Mouse (Mus musculus): Measurements from ENCODE around the gene Itgb3.
"Not testable (repeated sequence)": the region's sequence is repeated elsewhere in the genome, so short reads cannot be mapped to it uniquely, and the experiment has no call there.

Gene Itgb3
- long read RNA-seq, experiment 1, partial matches to known transcripts = 3 of 3 reads
- long read RNA-seq, experiment 1, other reads (novel, unspliced or antisense) = 0 of 3 reads
- long read RNA-seq, experiment 2, partial matches to known transcripts = 2 of 2 reads
- long read RNA-seq, experiment 2, other reads (novel, unspliced or antisense) = 0 of 2 reads

DNA sequence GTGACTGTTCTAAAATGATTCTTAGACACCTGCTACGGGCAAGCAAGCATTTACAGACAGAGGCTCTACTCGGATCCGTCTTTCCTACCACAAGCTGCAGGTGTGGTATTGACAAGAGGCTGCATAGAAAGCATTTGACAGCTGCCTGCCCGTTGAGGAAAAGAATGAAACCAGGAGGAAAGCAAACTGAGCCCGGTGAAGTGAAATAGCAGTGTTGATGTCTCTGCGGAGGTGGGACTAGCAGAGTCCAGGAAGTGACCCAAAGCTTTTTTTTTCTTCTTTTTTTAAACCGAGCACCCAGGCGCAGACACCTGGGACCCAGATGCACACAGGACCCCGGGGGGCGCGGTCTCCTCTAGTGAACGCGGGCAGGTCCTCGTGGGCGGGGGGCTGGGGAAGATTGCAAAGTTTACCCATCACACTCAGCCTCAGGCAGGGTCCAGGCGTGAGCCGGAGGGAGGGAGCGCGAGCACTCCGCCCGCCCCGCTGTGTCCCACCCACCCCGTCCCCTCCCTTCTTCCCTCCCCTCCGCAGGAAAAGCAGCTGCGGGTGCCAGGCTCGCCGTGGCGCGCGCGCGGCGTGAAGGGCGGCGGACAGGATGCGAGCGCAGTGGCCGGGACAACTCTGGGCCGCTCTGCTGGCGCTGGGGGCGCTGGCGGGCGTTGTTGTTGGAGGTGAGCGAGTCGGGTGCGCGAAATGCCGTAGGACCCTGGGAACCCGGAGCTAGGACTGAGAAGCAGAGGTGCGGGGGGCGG lies at the start of gene Itgb3:
Gene Itgb3 (plus strand): TSS at position 510 of the 755 bp plus-strand sequence.
- intact Hi-C loops (cut with DNase I) = no loop called here

DNA sequence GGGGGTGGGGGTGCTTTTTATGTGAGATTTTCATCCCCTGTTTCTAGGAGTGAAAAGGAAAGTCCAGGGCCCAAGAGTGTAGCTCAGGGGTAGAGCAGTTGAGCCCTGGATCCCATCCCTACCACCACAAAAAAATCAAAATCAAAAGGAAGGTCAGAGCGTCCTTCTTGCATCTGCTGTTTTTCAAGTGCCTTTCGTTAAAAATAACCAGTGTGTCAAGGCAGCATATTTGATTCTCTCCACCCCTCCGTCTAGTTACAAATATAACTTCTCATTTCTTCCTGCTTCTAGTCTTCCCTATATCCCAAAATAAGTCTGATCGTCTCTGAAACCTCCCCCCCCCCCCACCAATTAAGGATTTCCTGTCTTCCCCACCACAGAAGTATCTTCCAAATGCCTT lies 49.7 kb upstream of the Itgb3 start:
- intact Hi-C loops (cut with DNase I) = no loop called here

- intact Hi-C loops (cut with DNase I) = no loop called here
These were observed 49.0 kb upstream of the Itgb3 start for GRCm38 (mm10) chr11:104558651-104559403.

- intact Hi-C loops (cut with DNase I) = no loop called here
These were observed 46.8 kb upstream of the Itgb3 start for GRCm38 (mm10) chr11:104560971-104561370.

GRCm38 (mm10) chr11:104563496-104563895 lies 44.3 kb upstream of the Itgb3 start:
- intact Hi-C loops (cut with DNase I) = no loop called here

GRCm38 (mm10) chr11:104565172-104565571 lies 42.6 kb upstream of the Itgb3 start:
- intact Hi-C loops (cut with DNase I) = no loop called here

GRCm38 (mm10) chr11:104566097-104566496 lies 41.7 kb upstream of the Itgb3 start:
- intact Hi-C loops (cut with DNase I) = no loop called here

- intact Hi-C loops (cut with DNase I) = no loop called here
These were observed 41.0 kb upstream of the Itgb3 start for GRCm38 (mm10) chr11:104566796-104567195.

GRCm38 (mm10) chr11:104567736-104568135 lies 40.1 kb upstream of the Itgb3 start:
- intact Hi-C loops (cut with DNase I) = no loop called here

DNA sequence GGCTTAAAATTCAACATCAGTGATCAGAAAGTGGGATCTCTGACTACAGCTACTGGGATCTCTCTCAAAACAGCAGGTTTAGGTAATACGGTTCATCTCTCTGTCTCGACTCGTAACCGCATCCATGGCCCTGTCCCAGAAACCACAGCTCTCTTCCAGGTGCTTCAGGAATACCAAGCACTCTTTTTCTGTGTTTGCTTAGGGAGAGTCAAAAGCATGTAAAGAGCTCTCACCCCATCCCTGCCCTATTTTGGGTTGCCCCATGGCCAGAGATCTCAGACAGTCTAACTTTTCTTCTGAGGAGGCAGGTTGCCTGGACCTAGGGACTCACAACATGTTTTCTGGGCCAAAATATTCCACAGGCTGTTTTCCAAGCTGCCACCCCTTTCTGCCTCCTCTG lies 39.5 kb upstream of the Itgb3 start:
- intact Hi-C loops (cut with DNase I) = no loop called here

- intact Hi-C loops (cut with DNase I) = not testable (repeated sequence)
These were observed 37.3 kb upstream of the Itgb3 start for GRCm38 (mm10) chr11:104570515-104570914.

DNA sequence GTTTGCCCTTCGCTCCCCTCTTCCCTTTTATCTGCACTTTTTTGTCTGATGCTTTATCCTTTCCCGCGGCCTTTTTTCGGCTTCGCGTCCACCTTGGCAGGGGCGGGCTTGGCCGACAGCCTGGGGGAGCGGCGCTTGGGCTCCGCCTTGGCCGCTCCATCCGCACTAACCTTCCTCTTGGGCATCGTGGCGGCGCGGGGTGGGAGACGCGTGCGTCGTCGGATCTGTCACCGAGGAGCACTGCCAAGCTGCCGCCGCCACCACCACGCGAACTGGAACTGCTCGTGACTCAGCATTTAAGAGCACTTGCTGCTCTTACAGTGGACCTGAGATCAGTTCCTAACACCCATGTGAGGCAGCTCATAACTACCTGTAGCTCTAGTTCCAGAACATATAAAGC lies 36.4 kb upstream of the Itgb3 start:
- intact Hi-C loops (cut with DNase I) = not testable (repeated sequence)

DNA sequence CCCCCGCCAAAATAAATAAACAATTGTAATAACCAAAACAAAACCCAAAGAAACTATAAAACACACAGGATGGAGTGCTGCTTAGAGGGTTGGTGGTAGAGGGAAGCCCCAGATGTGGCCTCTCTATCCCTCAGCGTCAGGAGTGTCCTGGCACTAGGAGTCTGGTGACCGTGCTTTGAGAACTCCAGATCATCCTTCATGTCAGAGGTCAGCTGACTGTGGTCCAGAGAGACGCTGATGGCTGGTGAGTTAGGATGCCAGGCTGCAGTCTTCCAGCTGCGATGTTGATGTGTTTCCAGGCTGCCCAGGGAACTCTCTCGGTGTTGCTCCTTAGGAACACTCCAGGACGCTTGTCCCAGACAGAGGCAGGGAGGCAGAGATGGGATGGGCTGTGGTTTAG lies 35.7 kb upstream of the Itgb3 start:
- intact Hi-C loops (cut with DNase I) = no loop called here

DNA sequence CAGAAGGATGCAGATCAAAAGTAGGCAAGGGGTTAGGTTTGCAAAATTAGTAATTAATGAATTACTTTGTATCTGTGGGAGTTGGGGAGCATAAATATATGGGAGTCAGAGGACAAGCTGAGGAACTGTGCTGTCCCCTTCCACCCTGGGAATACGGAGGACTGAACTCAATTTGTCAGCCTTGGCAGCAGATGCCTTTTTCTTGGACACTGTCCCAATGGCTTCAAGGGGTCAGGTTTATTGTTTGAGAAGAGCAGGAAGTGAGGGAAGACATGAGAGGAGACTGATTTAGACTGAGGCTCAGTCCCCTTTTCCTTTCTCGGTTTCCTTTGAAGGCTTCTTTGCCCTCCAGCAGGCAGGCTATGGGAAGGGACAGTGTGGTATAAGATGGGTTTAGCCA lies 35.2 kb upstream of the Itgb3 start:
- intact Hi-C loops (cut with DNase I) = no loop called here

- intact Hi-C loops (cut with DNase I) = no loop called here
These were observed 30.8 kb upstream of the Itgb3 start for GRCm38 (mm10) chr11:104576772-104577612.

DNA sequence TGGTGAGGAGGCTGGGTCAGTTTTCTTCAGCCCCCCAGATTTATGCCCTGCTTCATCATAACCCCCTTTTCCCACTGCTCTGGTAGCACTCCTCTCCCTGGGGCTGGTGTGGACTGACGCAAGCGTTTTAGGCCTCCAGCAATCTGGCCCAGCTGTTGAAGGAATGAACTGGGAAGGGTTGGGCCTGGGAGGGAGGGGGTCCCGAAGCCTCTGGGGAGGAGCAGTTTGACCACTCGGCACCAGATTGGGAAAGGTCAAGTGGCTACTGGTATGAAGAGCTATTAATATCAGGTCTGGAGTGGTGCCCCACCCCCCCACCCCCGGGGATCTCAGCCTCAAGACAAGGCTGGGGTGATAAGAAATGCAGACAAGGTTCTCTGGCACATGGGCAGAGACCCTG lies 29.7 kb upstream of the Itgb3 start:
- intact Hi-C loops (cut with DNase I) = no loop called here

GRCm38 (mm10) chr11:104579084-104579483 lies 28.7 kb upstream of the Itgb3 start:
- intact Hi-C loops (cut with DNase I) = no loop called here

DNA sequence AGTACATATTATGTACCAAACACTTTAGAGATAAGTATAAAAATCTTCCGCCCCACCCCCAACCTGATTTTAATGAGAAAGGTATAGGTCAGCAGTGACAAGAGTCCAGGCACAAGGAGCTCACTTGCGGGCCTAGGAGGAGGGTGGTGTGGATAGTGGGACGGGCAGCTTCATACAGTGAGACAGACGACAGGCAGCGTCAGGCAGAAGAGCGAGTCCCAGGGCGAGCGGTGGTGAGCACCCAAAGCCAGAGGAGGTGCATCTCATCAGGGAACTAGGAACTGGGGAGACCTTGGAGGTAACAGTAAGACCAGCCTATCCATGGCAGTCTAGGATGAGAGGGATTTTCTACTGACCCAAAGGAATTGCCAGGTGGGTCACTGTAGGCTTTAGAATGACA lies 28.2 kb upstream of the Itgb3 start:
- intact Hi-C loops (cut with DNase I) = no loop called here

DNA sequence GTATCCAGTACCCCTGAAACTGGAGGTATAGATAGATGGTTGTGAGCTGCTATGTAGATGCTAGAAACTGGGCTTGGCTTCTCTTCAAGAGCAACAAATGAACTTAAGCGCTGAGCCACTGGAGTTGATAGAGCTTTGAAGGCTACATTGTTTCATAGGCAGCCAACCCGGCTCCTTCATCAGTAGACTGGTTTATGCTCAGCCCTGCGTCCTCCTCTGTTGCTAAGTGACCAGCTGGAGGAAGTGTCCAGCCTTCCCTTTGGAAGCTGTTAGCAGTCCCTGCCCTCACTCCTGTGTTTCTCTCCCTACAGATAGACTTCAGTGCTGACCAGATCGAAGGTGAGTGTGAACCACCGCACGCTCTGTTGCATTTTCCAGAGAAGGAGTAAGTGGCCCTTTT lies 27.7 kb upstream of the Itgb3 start:
- intact Hi-C loops (cut with DNase I) = no loop called here

GRCm38 (mm10) chr11:104580606-104581005 lies 27.2 kb upstream of the Itgb3 start:
- intact Hi-C loops (cut with DNase I) = no loop called here
